In genomic region chr9:31151050-31151449, GRCm38 (mm10) we compare ENCODE assay signal across 9 mouse cellular contexts. TPM values are rescaled to one million over a fixed set of nuclear protein-coding genes. Genes with fewer than 3 reads are reported as not detected.
DNase-seq lines count a peak whose midpoint lies in the region; ATAC-seq and TF ChIP-seq lines count a peak whose summit lies in the region.
"Had no signal": no experiment of that assay in that cellular context is flagged by ENCODE, and none has a peak within 500 bp of the region (broad histone marks: within the 10 kb centered on the region; RNA-seq: fewer than 3 reads in every experiment).

No protein-coding gene starts in this region.

- peak; percentile 82 for TF ChIP-seq CTCF in intestine, postnatal 0 days (IDR thresholded peaks at IDR 0.05; ENCODE audit: low read depth)
- peak; percentile 61 for TF ChIP-seq CTCF in E14TG2a.4 (conservative IDR thresholded peaks at IDR 0.05; ENCODE audit: low read length)

- H3K4me2 ChIP-seq in intestine, postnatal 0 days (replicated peaks; ENCODE audit: low read depth), result no peak overlapping the region
- no peak overlapping the region for H3K4me2 ChIP-seq in intestine, embryonic 15.5 days (replicated peaks)

- H3K36me3 ChIP-seq in intestine, postnatal 0 days (ENCODE audit: control insufficient read depth, insufficient read depth), result peaks cover 50% of the 10 kb centered on the region
- peaks cover 4% of the 10 kb centered on the region for H3K36me3 ChIP-seq in intestine, embryonic 15.5 days
- H3K36me3 ChIP-seq in E14TG2a.4 (ENCODE audit: insufficient read depth, low read length), result peaks cover 90% of the 10 kb centered on the region

- H3K9ac ChIP-seq in intestine, postnatal 0 days (ENCODE audit: low read depth, low read length), result no peak overlapping the region
- H3K9ac ChIP-seq in intestine, embryonic 15.5 days, result no peak overlapping the region

- 79% methylated on average over 2 of the region's 2 CpGs for WGBS in intestine, postnatal 0 days
- 76% methylated on average over 2 of the region's 2 CpGs for WGBS in intestine, embryonic 15.5 days

- H3K27ac ChIP-seq in intestine, postnatal 0 days (ENCODE audit: low read depth, low read length), result no peak overlapping the region
- no peak overlapping the region for H3K27ac ChIP-seq in intestine, embryonic 15.5 days

- DNase-seq in c-Kit-positive CD71-positive TER-119-positive erythroid progenitor cells, embryonic 14.5 days (ENCODE audit: low spot score), result peak; percentile 53
- DNase-seq in adrenal gland, postnatal 25 days, result no peak
- no peak for DNase-seq in natural killer cell, adult 2 months (ENCODE audit: low spot score in 2 of 2)
- DNase-seq in kidney, adult 11 months, result no peak
- DNase-seq: cerebellum, postnatal 36 days had no signal

- H3K4me1 ChIP-seq in intestine, postnatal 0 days (replicated peaks; ENCODE audit: control insufficient read depth, insufficient read depth, low read length), result no peaks in the 10 kb centered on the region
- no peaks in the 10 kb centered on the region for H3K4me1 ChIP-seq in intestine, embryonic 15.5 days (replicated peaks)
- peaks cover 23% of the 10 kb centered on the region for H3K4me1 ChIP-seq in E14TG2a.4 (replicated peaks; ENCODE audit: low read depth, low read length)

- H3K9me3 ChIP-seq in intestine, postnatal 0 days (ENCODE audit: control insufficient read depth), result no peaks in the 10 kb centered on the region
- no peaks in the 10 kb centered on the region for H3K9me3 ChIP-seq in intestine, embryonic 15.5 days
- no peaks in the 10 kb centered on the region for H3K9me3 ChIP-seq in E14TG2a.4 (ENCODE audit: low read length)

- no peak for ATAC-seq in intestine, postnatal 0 days
- no peak for ATAC-seq in intestine, embryonic 15.5 days
- ATAC-seq in megakaryocyte, adult 5-6 weeks (ENCODE audit: poor library complexity, severe bottlenecking), result peak; percentile 81

- no peaks in the 10 kb centered on the region for H3K27me3 ChIP-seq in intestine, postnatal 0 days (replicated peaks; ENCODE audit: control insufficient read depth, insufficient read depth, low read length)
- no peaks in the 10 kb centered on the region for H3K27me3 ChIP-seq in intestine, embryonic 15.5 days (replicated peaks)
- no peaks in the 10 kb centered on the region for H3K27me3 ChIP-seq in E14TG2a.4 (ENCODE audit: insufficient read depth, low read length)

- H3K4me3 ChIP-seq in intestine, postnatal 0 days (ENCODE audit: low read depth, low read length), result no peak overlapping the region
- H3K4me3 ChIP-seq in intestine, embryonic 15.5 days (replicated peaks), result no peak overlapping the region
- H3K4me3 ChIP-seq in E14TG2a.4 (replicated peaks; ENCODE audit: low read length), result no peak overlapping the region

RNA-seq across cellular contexts. Expression of gene St14, which starts 19.4 kb away (rescaled TPM):
- 58.6 and 63.4 TPM in 2 replicates for polyA plus RNA-seq in intestine, postnatal 0 days (2015; fragmentation: Nextera tagmentation; extraction: Ambion mirVana)
- polyA plus RNA-seq in intestine, embryonic 15.5 days (2015; fragmentation: Nextera tagmentation; extraction: Ambion mirVana), result 73.9 and 82.5 TPM in 2 replicates
- total RNA-seq in megakaryocyte, adult 5-6 weeks (2015), result 1.4 and 4.3 TPM in 2 replicates
- total RNA-seq in megakaryocyte, adult 5-6 weeks (2017), result 3.9 and 5.6 TPM in 2 replicates
- total RNA-seq in adrenal gland, postnatal 25 days (2021), result 1.2 TPM in 2 replicates
